Mouse (Mus musculus) C2C12 (cell line): ENCODE data around the gene Ric8b.

Experiments used
- CEBPB ChIP-seq: IDR thresholded peaks from one replicate; pipeline ENCODE4 v1.6.1; 2011; ENCODE audit warnings: low read depth, mild to moderate bottlenecking, control low read depth, moderate library complexity
- CTCF ChIP-seq: IDR thresholded peaks from one replicate; pipeline ENCODE4 v1.5.1; 2011; ENCODE audit not compliant: control insufficient read depth, insufficient read depth, insufficient read length
- MAX ChIP-seq: IDR thresholded peaks from one replicate; pipeline ENCODE4 v1.6.1; 2011; ENCODE audit warnings: mild to moderate bottlenecking, control low read depth
- MYOD1 ChIP-seq: IDR thresholded peaks from one replicate; pipeline ENCODE4 v1.6.1; 2011; ENCODE audit warnings: low read depth; ENCODE audit not compliant: control insufficient read depth, insufficient read length
- MYOG ChIP-seq: IDR thresholded peaks from one replicate; pipeline ENCODE4 v1.6.1; 2011; ENCODE audit not compliant: control insufficient read depth, insufficient read length; ENCODE audit errors: extremely low read depth
- USF1 ChIP-seq: IDR thresholded peaks from one replicate; pipeline ENCODE4 v1.6.1; 2011; ENCODE audit warnings: low read depth, mild to moderate bottlenecking, control low read depth, moderate library complexity

- no peak for TF ChIP-seq CTCF
- no peak for TF ChIP-seq MAX
- no peak for TF ChIP-seq USF1
- TF ChIP-seq MYOG, result no peak
- TF ChIP-seq CEBPB, result no peak
- no peak for TF ChIP-seq MYOD1
Measured at GRCm38 (mm10) chr10:84968852-84969704, 51.7 kb downstream of the Ric8b start.
